Mouse (Mus musculus) MEL-GATA-1-ER (cell line): ENCODE results near the gene Aaed1.

Experiments used
- DNase-seq: peaks from one replicate; pipeline ENCODE4 v3.0.0-alpha.2; 2012; ENCODE audit warnings: low read depth; ENCODE audit errors: extremely low read depth

The Aaed1 gene

DNA sequence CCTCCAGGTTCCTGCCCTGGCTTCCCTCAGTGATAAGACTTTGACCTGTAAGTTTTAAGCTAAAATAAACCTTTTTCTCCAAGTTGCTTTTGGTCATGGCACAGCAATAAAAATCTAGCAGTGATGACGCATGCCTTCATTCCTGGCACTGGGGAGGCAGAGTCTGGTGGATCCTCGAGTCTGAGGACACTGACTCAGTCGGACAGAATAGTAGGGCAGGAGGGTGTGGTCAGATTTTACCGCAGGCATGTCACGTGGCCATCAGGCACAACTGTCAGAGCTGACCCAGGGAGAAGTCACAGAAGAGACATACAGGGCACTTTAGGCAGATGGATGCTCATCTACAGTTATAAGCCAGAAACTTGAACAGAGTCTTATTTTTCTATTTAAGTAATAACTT is 60.4 kb downstream of the Aaed1 start:
- no peak for DNase-seq

DNA sequence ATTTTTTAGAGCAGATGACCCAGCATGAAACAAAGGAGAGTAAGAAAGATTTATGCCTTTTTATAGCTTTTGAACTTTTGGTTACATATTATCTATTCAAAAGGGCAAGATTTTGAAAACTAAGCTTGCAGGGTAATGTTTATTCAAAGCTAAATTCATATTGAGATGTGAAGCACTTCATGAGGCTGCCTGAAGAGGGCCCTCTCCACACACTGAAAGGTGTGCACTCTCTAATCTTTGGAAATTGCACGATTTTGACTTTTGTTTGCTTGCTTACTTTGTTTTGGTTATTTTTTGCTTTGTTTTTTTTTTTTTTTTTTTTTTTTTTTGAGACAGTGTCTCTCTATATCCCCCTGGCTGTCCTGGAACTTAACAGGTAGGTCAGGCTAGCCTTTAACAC is 62.1 kb downstream of the Aaed1 start:
- DNase-seq = no peak

GRCm38 (mm10) chr13:64248775-64249524 is 63.6 kb downstream of the Aaed1 start:
- peak; percentile 65 for DNase-seq

- no peak for DNase-seq
Measured at GRCm38 (mm10) chr13:64248161-64248774, 64.2 kb downstream of the Aaed1 start.

GRCm38 (mm10) chr13:64246106-64246505 is 66.4 kb downstream of the Aaed1 start:
- DNase-seq = no peak

GRCm38 (mm10) chr13:64244685-64245261 is 67.7 kb downstream of the Aaed1 start:
- DNase-seq = no peak

DNA sequence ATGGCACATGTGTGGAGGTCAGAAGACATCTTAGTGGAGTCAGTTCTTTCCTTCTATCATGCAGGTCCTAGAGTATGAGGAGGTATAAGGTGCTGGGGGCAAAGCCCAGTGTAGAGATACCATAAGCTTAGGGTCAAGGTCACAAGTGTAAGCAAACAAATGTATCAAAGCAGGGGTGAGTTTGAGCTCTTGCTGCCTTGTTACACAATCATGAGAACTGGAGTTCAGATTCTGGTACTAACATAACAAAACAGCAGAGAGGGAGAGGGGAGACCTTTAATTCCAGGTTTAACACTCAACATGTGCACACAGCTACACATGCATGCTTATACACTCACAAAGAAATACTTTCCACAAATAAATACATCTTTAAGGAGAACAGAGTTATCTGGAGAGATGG is 69.8 kb downstream of the Aaed1 start:
- DNase-seq = no peak

DNA sequence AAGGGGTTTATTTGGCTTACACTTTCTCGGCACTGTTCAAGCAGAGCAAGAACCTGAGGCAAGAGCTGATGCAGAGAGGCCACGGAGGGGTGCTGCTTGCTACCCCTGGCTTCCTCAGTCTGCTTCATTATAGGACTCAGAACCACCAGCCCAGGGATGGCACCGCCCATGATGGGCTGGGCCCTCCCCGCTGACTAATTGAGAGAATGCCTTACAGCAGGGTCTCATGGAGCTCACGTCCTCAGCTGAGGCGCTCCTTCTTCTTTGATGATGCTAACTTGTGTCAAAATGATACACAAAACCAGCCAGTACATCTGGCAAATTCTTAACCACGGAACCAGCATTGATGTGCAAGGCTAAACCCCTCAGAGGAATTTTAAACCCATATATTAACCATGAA is 71.9 kb downstream of the Aaed1 start:
- no peak for DNase-seq

GRCm38 (mm10) chr13:64237681-64238157 is 74.8 kb downstream of the Aaed1 start:
- DNase-seq = no peak

DNA sequence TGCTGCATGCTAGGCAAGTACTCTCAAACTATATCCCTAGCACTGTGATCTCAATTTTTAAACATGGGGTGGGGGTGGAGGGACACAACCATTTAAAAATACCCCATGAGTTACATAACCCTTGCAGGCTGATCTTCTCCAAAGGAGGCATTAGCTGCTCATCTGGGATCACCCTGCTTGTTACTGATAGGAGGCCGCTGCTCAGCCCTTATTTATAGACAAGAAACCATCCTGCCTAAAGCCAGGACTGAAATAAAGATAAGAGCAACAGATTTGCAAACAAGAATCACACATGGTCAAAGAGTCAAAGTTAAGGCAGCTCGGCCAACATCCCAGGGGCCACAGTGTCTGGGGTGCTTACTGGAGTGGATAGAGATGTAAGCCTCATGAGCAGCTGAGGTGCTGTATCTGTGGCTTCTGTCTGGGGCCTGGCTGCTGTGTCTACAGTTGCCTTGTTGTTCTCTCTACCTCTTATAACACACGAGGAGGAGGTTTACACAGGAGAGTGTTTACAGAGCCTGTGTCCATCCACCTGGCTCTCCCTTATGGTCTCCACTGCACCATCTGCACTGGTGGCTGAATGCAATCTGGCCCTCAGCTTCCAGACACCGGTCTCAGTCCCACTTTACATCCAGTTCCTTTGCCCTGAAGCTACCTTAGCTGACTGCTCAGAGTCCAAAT is 75.4 kb downstream of the Aaed1 start:
- no peak for DNase-seq

DNA sequence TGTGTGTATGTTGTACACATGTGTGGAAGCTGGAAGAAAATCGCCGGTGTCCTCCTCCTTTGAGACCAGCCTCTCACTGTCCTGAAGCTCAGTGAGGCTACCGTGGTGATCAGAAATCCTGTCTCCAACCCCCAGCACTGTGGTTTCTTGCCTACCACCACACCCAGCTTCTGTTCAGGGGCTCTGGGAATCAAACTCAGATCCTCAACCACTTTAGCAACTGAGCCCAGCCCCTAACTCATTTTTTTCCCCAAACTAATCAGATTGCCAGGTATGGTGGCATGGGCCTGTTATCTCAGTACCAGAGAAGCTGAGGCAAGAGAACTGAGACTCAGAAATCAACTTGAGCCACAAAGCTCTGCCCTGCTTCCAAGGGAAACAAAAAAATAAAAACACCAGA is 76.7 kb downstream of the Aaed1 start:
- no peak for DNase-seq

- no peak for DNase-seq
Measured at GRCm38 (mm10) chr13:64235062-64235715, 77.3 kb downstream of the Aaed1 start.

- no peak for DNase-seq
Measured at GRCm38 (mm10) chr13:64233139-64233538, 79.4 kb downstream of the Aaed1 start.

DNA sequence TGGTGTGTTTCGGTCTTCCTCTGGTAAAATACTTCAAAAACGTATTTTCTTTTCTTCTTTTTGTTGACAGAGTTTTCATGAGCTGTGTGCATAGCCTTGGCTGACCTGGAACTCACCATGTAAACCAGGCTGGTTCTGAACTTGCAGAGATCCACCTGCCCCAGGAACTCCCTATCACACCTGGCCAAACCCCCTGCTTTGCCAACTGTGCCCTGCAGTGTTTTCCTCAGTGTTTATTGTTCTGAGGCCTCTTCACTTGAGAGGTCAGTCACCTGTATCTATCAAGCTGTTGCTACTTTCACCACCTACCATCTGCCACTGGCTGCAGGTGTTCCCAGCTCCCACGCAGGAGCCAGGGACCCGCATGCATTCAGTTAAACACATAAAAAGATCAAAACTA is 85.8 kb downstream of the Aaed1 start:
- no peak for DNase-seq

DNA sequence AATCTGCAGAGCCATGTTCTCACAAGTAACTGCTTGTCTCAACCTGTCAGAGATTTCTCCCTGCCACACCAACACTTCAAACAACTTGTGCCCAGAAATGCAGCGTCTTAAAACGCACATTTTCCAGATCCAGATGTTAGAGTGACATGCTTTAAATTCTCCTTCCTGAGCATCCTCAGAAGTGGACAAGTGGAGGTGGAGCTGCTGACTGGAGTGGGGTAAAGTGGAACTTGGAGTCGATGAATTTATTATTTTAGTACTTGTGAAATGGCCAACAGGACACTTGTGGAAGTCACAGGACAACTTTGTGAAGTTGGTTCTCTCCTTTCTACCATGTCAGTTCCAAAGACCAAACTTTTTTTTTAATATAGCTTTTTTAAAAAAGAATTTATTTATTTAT is 86.8 kb downstream of the Aaed1 start:
- no peak for DNase-seq
